Mouse (Mus musculus) midbrain, embryonic 14.5 days (tissue): ENCODE results near the gene Pclo. TPM values are rescaled to one million over a fixed set of nuclear protein-coding genes. Genes with fewer than 3 reads are reported as not detected.
"Not testable (repeated sequence)": the region's sequence is repeated elsewhere in the genome, so short reads cannot be mapped to it uniquely, and the experiment has no call there.

Source experiments
- ATAC-seq: fragments of 200-750 bp; cut with Nextera tagmentation; 2 replicates; pipeline ENCODE4 v1.8.0; 2017; ENCODE audit warnings: moderate number of reproducible peaks, moderate library complexity; ENCODE audit not compliant: low FRiP score, low TSS enrichment
- DNase-seq: peaks from one replicate; pipeline ENCODE4 v3.0.0-alpha.2; 2015
- H3K27ac ChIP-seq: fragments of 300-500 bp; sonication (generic); replicated peaks from 2 replicates; pipeline ENCODE4 v1.5.1; 2014; ENCODE audit warnings: mild to moderate bottlenecking, low read depth, low read length, moderate library complexity
- H3K27me3 ChIP-seq: fragments of 300-500 bp; sonication (generic); 2 replicates; pipeline ENCODE4 v1.6.1; 2014; ENCODE audit warnings: low read length, control low read depth, mixed read lengths; ENCODE audit not compliant: control insufficient read depth, insufficient read depth
- H3K36me3 ChIP-seq: fragments of 300-500 bp; sonication (generic); 2 replicates; pipeline ENCODE4 v1.6.1; 2014; ENCODE audit warnings: low read length, control low read depth; ENCODE audit not compliant: control insufficient read depth, insufficient read depth
- H3K4me1 ChIP-seq: fragments of 300-500 bp; sonication (generic); 2 replicates; pipeline ENCODE4 v1.6.1; 2014; ENCODE audit warnings: mild to moderate bottlenecking, antibody characterized with exemption, low read length, control low read depth; ENCODE audit not compliant: control insufficient read depth, insufficient read depth
- H3K4me2 ChIP-seq: fragments of 300-500 bp; sonication (generic); 2 replicates; pipeline ENCODE4 v1.6.1; 2014; ENCODE audit warnings: mild to moderate bottlenecking, low read length, moderate library complexity
- H3K4me3 ChIP-seq: fragments of 300-500 bp; sonication (generic); replicated peaks from 2 replicates; pipeline ENCODE4 v1.5.1; 2014; ENCODE audit warnings: low read depth, low read length
- H3K9ac ChIP-seq: fragments of 300-500 bp; sonication (generic); replicated peaks from 2 replicates; pipeline ENCODE4 v1.6.1; 2014; ENCODE audit warnings: mild to moderate bottlenecking, low read length, moderate library complexity
- H3K9me3 ChIP-seq: fragments of 300-500 bp; sonication (generic); 2 replicates; pipeline ENCODE4 v1.6.1; 2016; ENCODE audit warnings: low read length, control low read depth, mixed read lengths; ENCODE audit not compliant: control insufficient read depth
- WGBS: fragments of 180-500 bp; shearing (Covaris S2); extraction: QIAGEN DNeasy Blood & Tissue Kit; methylation state at CpG from one replicate; pipeline ENCODE4 v1.1.7; 2014; 5-methylcytosine and 5-hydroxymethylcytosine counted together
- polyA plus RNA-seq: library from polyadenylated mRNA; unstranded; fragments of >200 nt; fragmentation: Nextera tagmentation; extraction: Ambion mirVana; gene quantifications from 2 replicates; pipeline ENCODE4 v1.2.1, GENCODE M21; 2014

Gene Pclo
- polyA plus RNA-seq: 16.7 and 17.0 TPM in 2 replicates

DNA sequence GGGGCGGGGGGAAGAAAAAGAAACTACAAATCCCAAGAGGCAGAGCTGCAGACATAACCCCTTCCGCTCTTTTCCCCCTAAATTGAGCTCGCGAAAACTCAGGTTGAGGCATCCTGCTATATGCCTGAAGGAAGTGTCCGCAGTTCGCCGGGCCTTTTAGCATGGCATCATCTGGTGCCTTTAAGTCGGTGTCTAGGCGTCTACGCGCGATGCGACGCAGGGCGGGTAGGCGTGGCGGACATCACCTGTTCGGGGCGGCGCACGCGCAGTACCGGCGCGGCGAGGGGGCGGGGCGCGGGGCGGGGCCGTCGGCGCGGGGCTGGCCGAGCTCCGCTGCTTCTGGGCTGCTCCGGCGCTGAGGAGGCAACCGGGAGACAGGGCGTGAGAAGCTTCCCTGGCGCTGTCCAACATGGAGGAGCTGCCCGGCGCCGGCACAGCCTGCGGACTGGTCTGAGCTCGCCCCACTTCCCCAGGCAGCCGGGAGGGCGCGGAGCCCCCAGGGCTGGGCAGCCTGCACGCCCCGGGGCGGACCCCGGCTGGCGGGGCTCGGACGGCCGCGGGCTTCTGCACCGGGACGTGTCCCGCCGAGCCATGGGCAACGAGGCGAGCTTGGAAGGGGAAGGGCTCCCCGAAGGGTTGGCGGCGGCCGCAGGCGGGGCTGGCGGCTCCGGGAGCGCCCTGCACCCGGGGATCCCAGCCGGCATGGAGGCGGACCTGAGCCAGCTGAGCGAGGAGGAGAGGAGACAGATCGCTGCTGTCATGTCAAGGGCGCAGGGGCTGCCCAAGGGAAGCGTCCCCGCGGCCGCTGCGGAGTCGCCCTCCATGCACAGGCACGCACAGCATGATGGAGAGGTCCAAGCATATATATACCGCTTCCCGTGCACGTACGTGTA, at the start of gene Pclo:
Pclo (plus strand) TSS at position 288 of the 893 bp plus-strand sequence.
- H3K9me3 ChIP-seq: no peaks in the 10 kb centered on the region
- H3K4me3 ChIP-seq: peak within 1 kb of the TSS; percentile 91
- peak; percentile 98 for ATAC-seq
- peaks cover 12% of the 10 kb centered on the region; the same call in 1 of the 2 replicates for H3K4me1 ChIP-seq
- peak; percentile 95 for DNase-seq
- H3K27me3 ChIP-seq: no peaks in the 10 kb centered on the region
- peak within 1 kb of the TSS; percentile 99 for H3K27ac ChIP-seq
- no peaks in the 10 kb centered on the region for H3K36me3 ChIP-seq
- peak within 1 kb of the TSS; percentile 93 for H3K9ac ChIP-seq
- H3K4me2 ChIP-seq: peak within 1 kb of the TSS; percentile 56
- under 1% methylated on average over 89 of the region's 89 CpGs for WGBS

DNA sequence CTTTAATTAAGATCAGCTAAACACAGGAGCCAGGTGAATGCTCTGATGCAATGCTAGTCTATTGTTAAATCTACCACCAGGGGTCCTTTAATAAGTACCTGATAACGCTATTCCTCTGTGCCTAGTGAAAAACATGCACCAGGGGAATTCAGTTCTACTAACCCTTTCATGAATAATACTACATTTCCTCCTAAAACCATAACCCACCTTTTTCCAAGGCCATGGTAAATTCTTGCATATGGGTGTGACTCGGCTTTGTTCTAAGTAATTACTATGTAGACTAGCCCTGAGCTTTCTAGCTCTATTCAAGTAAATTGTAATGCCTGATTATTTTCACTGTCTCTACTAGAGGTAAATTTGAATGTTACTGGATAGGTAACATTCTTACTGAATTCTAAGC, 20.3 kb upstream of the Pclo start:
- not testable (repeated sequence) for H3K36me3 ChIP-seq, H3K4me2 ChIP-seq, H3K4me1 ChIP-seq, H3K9ac ChIP-seq, H3K4me3 ChIP-seq, DNase-seq, H3K27me3 ChIP-seq, H3K27ac ChIP-seq, ATAC-seq, H3K9me3 ChIP-seq
- WGBS: 70% methylated on average over 2 of the region's 2 CpGs

DNA sequence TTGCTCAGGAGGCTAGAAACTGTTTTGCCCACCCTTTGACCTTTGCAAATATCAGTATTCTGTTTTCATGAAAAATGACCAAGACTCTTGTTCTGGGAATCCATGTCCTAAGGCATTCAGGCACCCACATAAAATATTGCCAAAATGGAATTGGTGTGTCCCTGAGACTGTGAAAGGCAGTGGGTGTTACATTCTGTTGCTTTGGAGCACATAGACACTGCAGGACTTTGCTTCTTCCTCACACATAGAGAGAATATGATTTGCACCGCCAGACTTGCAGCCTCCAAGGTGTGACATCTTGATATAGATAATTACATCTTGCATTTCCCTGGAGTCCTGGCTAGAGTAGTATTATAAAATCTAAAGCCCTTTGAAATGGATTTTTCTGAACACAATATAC, 6.2 kb upstream of the Pclo start:
- no peaks in the 10 kb centered on the region for H3K9me3 ChIP-seq
- H3K4me3 ChIP-seq: no peak overlapping the region
- no peak overlapping the region for H3K9ac ChIP-seq
- H3K4me2 ChIP-seq: no peak overlapping the region
- no peak overlapping the region for H3K27ac ChIP-seq
- no peaks in the 10 kb centered on the region for H3K36me3 ChIP-seq
- no peaks in the 10 kb centered on the region for H3K27me3 ChIP-seq
- WGBS: 66% methylated on average over 1 of the region's 1 CpGs
- DNase-seq (no peak), ATAC-seq (no peak)
- no peaks in the 10 kb centered on the region for H3K4me1 ChIP-seq

DNA sequence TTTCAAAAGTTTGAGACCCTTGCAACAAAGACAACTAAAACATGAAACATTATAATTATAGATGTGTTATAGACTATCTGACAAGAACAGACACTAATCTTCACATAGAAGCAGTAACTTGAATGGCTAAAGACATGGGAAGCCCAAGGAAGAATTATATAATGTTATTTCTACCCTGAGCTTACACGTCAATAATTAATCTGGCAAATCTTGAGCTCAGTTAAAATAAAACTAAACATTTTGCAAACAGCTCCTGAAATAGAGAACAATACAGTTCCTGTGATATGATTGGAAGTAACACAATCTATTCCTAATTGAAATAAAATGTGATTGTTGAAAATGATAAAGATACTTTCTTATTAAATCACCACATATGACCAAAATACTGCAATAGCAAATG, 5.1 kb upstream of the Pclo start:
- H3K9ac ChIP-seq: no peak overlapping the region
- H3K4me1 ChIP-seq: no peaks in the 10 kb centered on the region
- 79% methylated on average over 1 of the region's 1 CpGs for WGBS
- ATAC-seq: no peak
- H3K9me3 ChIP-seq: no peaks in the 10 kb centered on the region
- DNase-seq: no peak
- H3K36me3 ChIP-seq: no peaks in the 10 kb centered on the region
- H3K27me3 ChIP-seq: no peaks in the 10 kb centered on the region
- no peak overlapping the region for H3K4me3 ChIP-seq
- no peak overlapping the region for H3K27ac ChIP-seq
- no peak overlapping the region for H3K4me2 ChIP-seq

DNA sequence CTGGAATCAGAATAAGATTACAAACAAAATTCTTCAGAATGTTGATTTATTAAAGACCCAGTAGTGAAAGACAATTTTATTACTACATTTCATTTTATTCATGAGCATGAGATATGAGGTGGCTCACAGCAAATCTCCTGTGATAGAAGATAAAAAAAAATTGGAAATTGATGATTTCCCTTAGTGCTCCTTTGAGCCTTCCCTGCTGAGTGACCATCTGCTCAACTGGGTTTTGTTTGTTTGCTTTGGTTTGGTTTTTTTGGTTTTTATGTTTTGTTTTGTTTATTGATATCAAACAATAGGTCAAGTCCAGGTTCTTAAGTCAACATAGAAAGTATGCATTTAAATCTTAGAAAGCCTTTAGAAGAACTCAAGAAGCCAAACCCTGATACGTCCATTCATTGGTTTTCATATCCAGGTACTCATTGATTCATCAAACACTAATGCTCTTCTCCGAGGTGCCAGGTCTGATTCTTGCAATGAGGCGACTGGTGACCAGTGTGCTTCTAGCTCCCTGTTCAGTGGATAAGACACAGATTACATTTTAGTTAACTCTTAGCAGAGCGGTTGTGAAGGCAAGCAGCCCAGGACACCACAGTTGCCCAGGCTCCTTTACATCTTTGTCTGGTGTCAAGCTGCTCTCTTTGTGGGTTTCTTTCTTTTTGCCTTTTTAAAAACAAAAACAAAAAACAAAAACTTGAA, 3.6 kb downstream of the Pclo start:
- no peak overlapping the region for H3K4me2 ChIP-seq
- peaks cover 12% of the 10 kb centered on the region; the same call in 1 of the 2 replicates for H3K4me1 ChIP-seq
- no peak for DNase-seq
- H3K27me3 ChIP-seq: no peaks in the 10 kb centered on the region
- H3K9me3 ChIP-seq: no peaks in the 10 kb centered on the region
- peaks cover 14% of the 10 kb centered on the region for H3K36me3 ChIP-seq
- 72% methylated on average over 4 of the region's 4 CpGs for WGBS
- no peak overlapping the region for H3K27ac ChIP-seq
- ATAC-seq: no peak
- no peak overlapping the region for H3K9ac ChIP-seq
- no peak overlapping the region for H3K4me3 ChIP-seq

DNA sequence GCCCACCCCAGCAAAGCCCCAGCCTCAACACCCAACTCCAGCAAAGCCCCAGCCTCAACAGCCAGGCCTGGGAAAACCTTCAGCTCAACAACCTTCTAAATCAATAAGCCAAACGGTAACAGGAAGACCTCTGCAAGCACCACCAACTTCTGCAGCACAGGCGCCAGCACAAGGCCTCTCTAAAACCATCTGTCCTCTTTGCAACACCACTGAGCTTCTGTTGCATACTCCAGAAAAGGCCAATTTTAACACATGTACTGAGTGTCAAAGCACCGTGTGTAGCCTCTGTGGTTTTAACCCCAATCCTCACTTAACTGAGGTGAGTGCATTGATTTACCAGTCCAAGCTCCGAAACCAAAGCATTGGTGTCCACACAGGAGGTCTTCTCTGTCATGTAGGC, 7.3 kb downstream of the Pclo start:
- Histone ChIP-seq H3K4me3 (no peak overlapping the region), H3K27ac (no peak overlapping the region), H3K4me1 (no peaks in the 10 kb centered on the region; the same call in 1 of the 2 replicates), H3K36me3 (peaks cover 14% of the 10 kb centered on the region), H3K9me3 (no peaks in the 10 kb centered on the region), H3K4me2 (no peak overlapping the region), H3K9ac (no peak overlapping the region), H3K27me3 (no peaks in the 10 kb centered on the region)
- DNase-seq: no peak
- no peak for ATAC-seq
- 86% methylated on average over 4 of the region's 4 CpGs for WGBS

DNA sequence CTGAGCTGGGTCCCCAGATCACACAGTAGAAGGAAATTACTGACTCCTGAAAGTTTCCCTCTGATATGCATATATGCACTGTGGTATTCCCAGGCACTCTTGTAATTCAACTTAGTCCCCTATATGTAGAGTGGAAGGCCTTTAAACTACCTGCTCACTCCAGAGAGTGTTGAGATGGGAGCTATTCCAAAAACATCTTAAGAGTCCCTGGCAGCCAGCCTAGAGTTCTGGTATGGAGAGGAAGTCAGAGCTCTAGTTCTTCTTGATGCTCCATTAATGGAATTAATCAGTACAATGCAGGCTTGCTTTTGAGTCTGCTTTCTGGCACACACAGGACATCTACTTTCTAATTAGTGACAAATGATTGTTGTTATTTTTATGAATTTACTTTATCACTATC, 11.3 kb downstream of the Pclo start:
- no peaks in the 10 kb centered on the region for H3K27me3 ChIP-seq
- H3K27ac ChIP-seq: no peak overlapping the region
- no peaks in the 10 kb centered on the region for H3K9me3 ChIP-seq
- H3K4me1 ChIP-seq: no peaks in the 10 kb centered on the region
- DNase-seq: no peak
- no peak overlapping the region for H3K4me3 ChIP-seq
- no peak overlapping the region for H3K9ac ChIP-seq
- peaks cover 13% of the 10 kb centered on the region for H3K36me3 ChIP-seq
- H3K4me2 ChIP-seq: no peak overlapping the region
- no peak for ATAC-seq

DNA sequence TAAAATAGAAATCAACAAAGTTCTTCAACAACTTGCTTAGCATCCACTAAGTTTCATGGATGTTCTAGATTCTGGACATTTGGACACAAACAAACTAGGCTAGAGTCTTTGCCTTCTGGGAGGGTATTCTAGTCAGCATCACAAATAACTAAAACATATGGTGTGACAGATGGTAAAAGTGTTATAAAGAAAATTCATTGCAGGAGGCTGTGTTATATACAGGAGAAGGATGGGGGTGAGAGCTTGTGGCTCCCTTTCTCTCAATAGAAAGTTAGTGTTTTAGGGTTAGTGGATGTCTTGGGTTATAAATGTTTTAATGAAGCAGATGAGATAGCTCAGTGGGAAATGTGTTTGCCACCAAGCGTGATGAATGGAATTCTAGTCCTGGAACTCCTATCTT, 13.1 kb downstream of the Pclo start:
- Histone ChIP-seq H3K4me2 (no peak overlapping the region), H3K27ac (no peak overlapping the region), H3K4me3 (no peak overlapping the region), H3K27me3 (no peaks in the 10 kb centered on the region), H3K36me3 (no peaks in the 10 kb centered on the region), H3K4me1 (no peaks in the 10 kb centered on the region), H3K9ac (no peak overlapping the region), H3K9me3 (no peaks in the 10 kb centered on the region)
- 38% methylated on average over 1 of the region's 1 CpGs for WGBS
- ATAC-seq (no peak), DNase-seq (no peak)
